Mouse (Mus musculus): ENCODE results near the gene Tecpr1. TPM values are rescaled to one million over a fixed set of nuclear protein-coding genes. Genes with fewer than 3 reads are reported as not detected.

Tecpr1 gene
- total and polyA plus RNA-seq, 2 experiments = 5.9 to 13.0 TPM

DNA sequence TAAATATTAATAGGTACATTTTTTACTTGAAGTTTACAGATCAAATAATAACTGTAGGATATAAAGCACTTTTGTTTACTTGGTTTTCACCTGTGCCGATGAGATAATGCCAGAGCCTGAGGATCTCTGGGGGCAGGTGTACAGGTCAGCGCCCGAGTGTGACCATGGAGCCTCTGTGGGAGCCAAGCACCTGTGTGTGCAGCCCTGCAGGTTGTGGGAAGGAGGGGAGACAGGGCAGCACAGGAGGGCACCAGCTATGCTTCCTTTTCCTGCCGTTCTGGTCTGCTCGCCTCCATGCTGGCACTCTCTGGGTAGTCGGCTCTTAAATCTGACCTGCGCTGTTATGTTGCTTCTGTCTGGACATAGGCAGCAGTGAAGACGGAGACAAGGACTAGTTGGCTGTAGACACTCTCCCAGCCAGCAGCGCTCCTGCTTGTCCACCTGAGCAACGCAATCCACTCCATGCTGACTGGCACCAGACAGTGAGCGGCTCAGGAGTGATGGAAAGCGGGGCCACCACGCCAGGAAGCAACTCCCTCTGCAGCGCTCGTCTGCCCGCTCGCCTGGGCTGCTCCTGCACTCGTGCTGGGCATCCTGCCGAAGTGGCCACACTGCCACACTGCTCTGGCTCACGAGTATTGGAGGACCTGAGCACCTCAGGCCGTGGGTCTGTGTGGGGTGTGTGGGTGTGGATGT lies 38.9 kb downstream of the Tecpr1 start:
- Histone ChIP-seq H3K27ac (replicated peaks; ENCODE audit: insufficient read depth, low read depth, low read length) (no peak overlapping the region), H3K4me3 (ENCODE audit: insufficient read depth, low read depth, low read length) (no peak overlapping the region), H3K27me3 (ENCODE audit: control insufficient read depth, insufficient read depth, low read length) (no peaks in the 10 kb centered on the region), H3K9ac (ENCODE audit: low read depth, low read length) (no peak overlapping the region), H3K36me3 (ENCODE audit: control insufficient read depth, insufficient read depth, low read length) (0 out of 2 replicates have a peak, but pooled peaks cover 2% of the 10 kb centered on the region), H3K79me2 (ENCODE audit: control insufficient read depth, insufficient read depth, low read length) (no peaks in the 10 kb centered on the region), H3K4me1 (ENCODE audit: control insufficient read depth, insufficient read depth, low read length) (no peaks in the 10 kb centered on the region)
- TF ChIP-seq POLR2A (IDR thresholded peaks at IDR 0.05; ENCODE audit: extremely low read depth, insufficient read depth, low read length) = no peak
- TF ChIP-seq CTCF (IDR thresholded peaks at IDR 0.05; ENCODE audit: low read depth, low read length) = no peak
- 93% methylated on average over 21 of the region's 21 CpGs for WGBS
- no peak for DNase-seq (ENCODE audit: extremely low read depth, low read depth, low spot score)

DNA sequence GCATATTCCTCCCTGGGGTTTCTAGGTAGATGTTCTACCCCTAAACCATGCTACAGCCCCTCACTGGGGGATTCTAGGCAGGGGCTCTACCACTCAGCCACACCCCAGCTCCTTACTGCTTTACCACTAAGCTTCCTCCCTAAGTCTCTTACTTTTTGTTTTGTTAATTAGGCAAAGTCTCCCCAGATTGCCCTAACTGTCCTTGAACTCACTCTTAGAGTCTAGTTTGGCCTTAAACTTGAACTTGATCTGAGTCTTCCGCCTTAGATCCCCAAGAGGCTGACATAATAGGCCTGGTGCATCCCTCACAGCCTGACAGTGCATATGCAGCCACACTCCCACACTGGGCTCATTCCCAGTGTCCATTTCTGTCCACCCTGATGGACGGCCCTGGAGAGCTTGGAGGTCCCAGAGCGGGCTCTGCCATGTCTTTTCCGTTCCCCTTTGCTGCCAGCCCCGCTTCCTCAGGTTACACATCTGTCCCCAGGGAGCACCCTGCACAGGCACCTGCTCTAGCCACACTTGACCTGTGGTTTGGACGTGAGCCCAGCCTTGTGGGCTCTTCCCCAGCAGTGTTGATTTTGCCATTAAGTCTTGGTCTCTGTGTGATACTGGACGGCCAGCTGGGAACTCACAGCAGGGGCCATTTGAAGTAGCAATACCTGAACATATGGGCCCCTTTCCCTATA lies 39.6 kb downstream of the Tecpr1 start:
- WGBS = 81% methylated on average over 7 of the region's 7 CpGs

DNA sequence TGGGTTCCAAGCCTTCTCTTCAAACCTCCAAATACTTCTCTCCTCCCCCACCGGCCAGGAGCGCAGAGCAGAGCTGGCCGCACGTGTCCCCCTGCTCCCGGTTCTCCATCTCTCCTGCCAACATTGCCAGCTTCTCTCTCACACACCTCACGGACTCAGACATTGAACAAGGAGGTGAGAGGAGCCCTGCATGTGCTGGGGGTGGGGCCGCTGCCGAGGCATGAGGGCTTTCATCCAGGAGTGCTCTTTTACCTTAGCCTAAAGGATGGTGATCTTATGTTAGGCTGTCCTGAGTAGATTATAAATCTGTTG lies 40.2 kb downstream of the Tecpr1 start:
- H3K4me3 ChIP-seq (ENCODE audit: insufficient read depth, low read depth, low read length) = no peak overlapping the region
- no peak overlapping the region for H3K27ac ChIP-seq (replicated peaks; ENCODE audit: insufficient read depth, low read depth, low read length)
- DNase-seq (ENCODE audit: extremely low read depth, low read depth, low spot score) = no peak
- H3K36me3 ChIP-seq (ENCODE audit: control insufficient read depth, insufficient read depth, low read length) = 0 out of 2 replicates have a peak, but pooled peaks cover 2% of the 10 kb centered on the region
- H3K79me2 ChIP-seq (ENCODE audit: control insufficient read depth, insufficient read depth, low read length) = no peaks in the 10 kb centered on the region
- no peaks in the 10 kb centered on the region for H3K4me1 ChIP-seq (ENCODE audit: control insufficient read depth, insufficient read depth, low read length)
- no peak overlapping the region for H3K9ac ChIP-seq (ENCODE audit: low read depth, low read length)
- no peak for TF ChIP-seq CTCF (IDR thresholded peaks at IDR 0.05; ENCODE audit: low read depth, low read length)
- no peak for TF ChIP-seq POLR2A (IDR thresholded peaks at IDR 0.05; ENCODE audit: extremely low read depth, insufficient read depth, low read length)
- WGBS = 81% methylated on average over 8 of the region's 8 CpGs
- H3K27me3 ChIP-seq (ENCODE audit: control insufficient read depth, insufficient read depth, low read length) = no peaks in the 10 kb centered on the region

More for the DNA sequence above, 39.6 kb downstream of the Tecpr1 start:
- TF ChIP-seq CTCF (IDR thresholded peaks at IDR 0.05; ENCODE audit: low read depth, low read length) = no peak
- no peak for TF ChIP-seq POLR2A (IDR thresholded peaks at IDR 0.05; ENCODE audit: extremely low read depth, insufficient read depth, low read length)
- DNase-seq (ENCODE audit: extremely low read depth, low read depth, low spot score) = no peak
- no peak overlapping the region for H3K4me3 ChIP-seq (ENCODE audit: insufficient read depth, low read depth, low read length)
- no peak overlapping the region for H3K9ac ChIP-seq (ENCODE audit: low read depth, low read length)
- 0 out of 2 replicates have a peak, but pooled peaks cover 2% of the 10 kb centered on the region for H3K36me3 ChIP-seq (ENCODE audit: control insufficient read depth, insufficient read depth, low read length)
- no peak overlapping the region for H3K27ac ChIP-seq (replicated peaks; ENCODE audit: insufficient read depth, low read depth, low read length)
- H3K27me3 ChIP-seq (ENCODE audit: control insufficient read depth, insufficient read depth, low read length) = no peaks in the 10 kb centered on the region
- no peaks in the 10 kb centered on the region for H3K4me1 ChIP-seq (ENCODE audit: control insufficient read depth, insufficient read depth, low read length)
- H3K79me2 ChIP-seq (ENCODE audit: control insufficient read depth, insufficient read depth, low read length) = no peaks in the 10 kb centered on the region

DNA sequence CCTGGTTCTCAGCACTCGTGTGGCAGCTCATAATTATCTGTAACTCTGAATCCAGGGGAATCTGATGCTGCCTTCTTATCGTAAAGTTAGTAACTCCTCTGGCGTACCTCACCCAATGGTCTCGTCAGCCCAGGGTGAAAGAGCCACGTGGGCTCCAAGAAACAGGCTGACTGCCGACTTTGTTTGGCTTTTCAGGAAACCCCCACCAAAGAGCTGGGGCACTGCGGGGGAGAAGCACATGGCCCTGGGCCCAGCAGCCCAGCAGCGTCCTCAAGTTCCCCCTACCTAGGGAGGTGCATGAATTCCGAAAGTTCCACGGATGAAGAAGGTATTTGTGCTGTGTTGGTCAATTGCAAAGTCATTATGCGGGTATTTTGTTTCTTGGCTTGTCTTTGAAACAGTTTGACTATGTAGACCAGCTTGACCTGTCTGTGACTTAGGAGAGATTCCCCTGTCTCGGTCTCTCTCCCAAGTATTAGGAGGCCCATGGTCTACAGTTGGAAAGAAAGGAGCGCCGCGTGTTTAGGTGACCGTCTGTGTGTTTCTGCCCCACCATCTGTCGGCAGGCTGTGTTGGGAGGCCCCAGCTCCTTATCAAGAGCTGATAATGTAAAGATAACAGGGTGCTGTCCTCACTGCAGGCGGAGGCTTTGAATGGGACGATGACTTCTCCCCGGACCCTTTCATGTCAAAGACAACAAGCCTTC lies 40.7 kb downstream of the Tecpr1 start:
- Histone ChIP-seq H3K79me2 (ENCODE audit: control insufficient read depth, insufficient read depth, low read length) (no peaks in the 10 kb centered on the region), H3K4me3 (ENCODE audit: insufficient read depth, low read depth, low read length) (no peak overlapping the region), H3K27ac (replicated peaks; ENCODE audit: insufficient read depth, low read depth, low read length) (no peak overlapping the region), H3K27me3 (ENCODE audit: control insufficient read depth, insufficient read depth, low read length) (no peaks in the 10 kb centered on the region), H3K4me1 (ENCODE audit: control insufficient read depth, insufficient read depth, low read length) (no peaks in the 10 kb centered on the region), H3K36me3 (ENCODE audit: control insufficient read depth, insufficient read depth, low read length) (0 out of 2 replicates have a peak, but pooled peaks cover 2% of the 10 kb centered on the region), H3K9ac (ENCODE audit: low read depth, low read length) (no peak overlapping the region)
- DNase-seq (ENCODE audit: extremely low read depth, low read depth, low spot score) = no peak
- 72% methylated on average over 20 of the region's 20 CpGs for WGBS
- no peak for TF ChIP-seq CTCF (IDR thresholded peaks at IDR 0.05; ENCODE audit: low read depth, low read length)
- TF ChIP-seq POLR2A (IDR thresholded peaks at IDR 0.05; ENCODE audit: extremely low read depth, insufficient read depth, low read length) = no peak

DNA sequence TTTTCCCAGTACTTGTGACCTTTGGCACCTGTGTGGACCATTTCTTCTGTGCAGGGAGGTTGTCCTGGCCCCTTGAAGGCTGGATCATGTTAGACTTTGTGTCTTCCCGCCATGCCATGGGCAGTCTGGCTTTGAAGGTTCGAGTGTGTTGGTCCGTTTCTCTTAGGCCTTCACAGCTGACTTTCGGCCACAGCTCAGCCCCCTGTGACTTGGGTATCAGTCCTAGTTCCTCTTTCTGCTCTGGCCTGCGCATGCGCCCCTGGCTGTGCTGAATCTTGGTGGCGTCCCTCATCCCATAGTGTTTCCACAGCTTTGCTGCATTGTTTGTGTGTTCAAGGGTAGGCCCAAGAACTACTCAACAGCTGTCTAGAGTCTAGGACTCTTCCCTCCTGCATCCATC lies 42.2 kb downstream of the Tecpr1 start:
- no peak for TF ChIP-seq CTCF (IDR thresholded peaks at IDR 0.05; ENCODE audit: low read depth, low read length)
- no peak for TF ChIP-seq POLR2A (IDR thresholded peaks at IDR 0.05; ENCODE audit: extremely low read depth, insufficient read depth, low read length)
- Histone ChIP-seq H3K4me3 (ENCODE audit: insufficient read depth, low read depth, low read length) (no peak overlapping the region), H3K27ac (replicated peaks; ENCODE audit: insufficient read depth, low read depth, low read length) (no peak overlapping the region), H3K79me2 (ENCODE audit: control insufficient read depth, insufficient read depth, low read length) (no peaks in the 10 kb centered on the region), H3K4me1 (ENCODE audit: control insufficient read depth, insufficient read depth, low read length) (no peaks in the 10 kb centered on the region), H3K36me3 (ENCODE audit: control insufficient read depth, insufficient read depth, low read length) (0 out of 2 replicates have a peak, but pooled peaks cover 3% of the 10 kb centered on the region), H3K27me3 (ENCODE audit: control insufficient read depth, insufficient read depth, low read length) (no peaks in the 10 kb centered on the region), H3K9ac (ENCODE audit: low read depth, low read length) (no peak overlapping the region)
- DNase-seq (ENCODE audit: extremely low read depth, low read depth, low spot score) = no peak
- WGBS = 95% methylated on average over 7 of the region's 7 CpGs

Measured in liver, adult 2 months (tissue).